Mouse (Mus musculus): Measurements from ENCODE around the gene 2310057M21Rik. TPM values are rescaled to one million over a fixed set of nuclear protein-coding genes. Genes with fewer than 3 reads are reported as not detected.
"Not testable (repeated sequence)": the region's sequence is repeated elsewhere in the genome, so short reads cannot be mapped to it uniquely, and the experiment has no call there.

Gene 2310057M21Rik
- polyA plus RNA-seq (2014; fragmentation: Nextera tagmentation; extraction: Ambion mirVana) = 23.9 and 24.2 TPM in 2 replicates

GRCm38 (mm10) chr7:131362615-131363300 is at the start of gene 2310057M21Rik:
Gene 2310057M21Rik, minus strand, starts transcription at chr7:131362759.
- WGBS = under 1% methylated on average over 55 of the region's 55 CpGs
- Histone ChIP-seq H3K9ac (replicated peaks; ENCODE audit: low read length) (peak within 1 kb of the TSS; percentile 82), H3K36me3 (replicated peaks; ENCODE audit: control insufficient read depth, insufficient read depth, low read depth, low read length) (peaks cover 2% of the 10 kb centered on the region; the same call in 1 of the 2 replicates), H3K4me3 (ENCODE audit: low read depth, low read length) (peak within 1 kb of the TSS; percentile 74), H3K4me1 (ENCODE audit: control insufficient read depth, insufficient read depth, low read length) (no peaks in the 10 kb centered on the region), H3K4me2 (ENCODE audit: low read depth, low read length) (peak within 1 kb of the TSS; percentile 87), H3K27ac (replicated peaks; ENCODE audit: low read depth, low read length) (peak within 1 kb of the TSS; percentile 78), H3K9me3 (replicated peaks; ENCODE audit: control insufficient read depth, low read length) (no peaks in the 10 kb centered on the region), H3K27me3 (ENCODE audit: control insufficient read depth, insufficient read depth, low read length) (no peaks in the 10 kb centered on the region)
- DNase-seq (ENCODE audit: low spot score) (peak; percentile 99), ATAC-seq (replicated peaks; ENCODE audit: insufficient number of reproducible peaks, low FRiP score, low TSS enrichment, low read depth) (peak; percentile 97)

- no peaks in the 10 kb centered on the region for H3K27me3 ChIP-seq (ENCODE audit: control insufficient read depth, insufficient read depth, low read length)
- ATAC-seq (replicated peaks; ENCODE audit: insufficient number of reproducible peaks, low FRiP score, low TSS enrichment, low read depth) = no peak
- 67% methylated on average over 2 of the region's 2 CpGs for WGBS
These were observed 49.3 kb upstream of the 2310057M21Rik start for GRCm38 (mm10) chr7:131411941-131412270.

DNA sequence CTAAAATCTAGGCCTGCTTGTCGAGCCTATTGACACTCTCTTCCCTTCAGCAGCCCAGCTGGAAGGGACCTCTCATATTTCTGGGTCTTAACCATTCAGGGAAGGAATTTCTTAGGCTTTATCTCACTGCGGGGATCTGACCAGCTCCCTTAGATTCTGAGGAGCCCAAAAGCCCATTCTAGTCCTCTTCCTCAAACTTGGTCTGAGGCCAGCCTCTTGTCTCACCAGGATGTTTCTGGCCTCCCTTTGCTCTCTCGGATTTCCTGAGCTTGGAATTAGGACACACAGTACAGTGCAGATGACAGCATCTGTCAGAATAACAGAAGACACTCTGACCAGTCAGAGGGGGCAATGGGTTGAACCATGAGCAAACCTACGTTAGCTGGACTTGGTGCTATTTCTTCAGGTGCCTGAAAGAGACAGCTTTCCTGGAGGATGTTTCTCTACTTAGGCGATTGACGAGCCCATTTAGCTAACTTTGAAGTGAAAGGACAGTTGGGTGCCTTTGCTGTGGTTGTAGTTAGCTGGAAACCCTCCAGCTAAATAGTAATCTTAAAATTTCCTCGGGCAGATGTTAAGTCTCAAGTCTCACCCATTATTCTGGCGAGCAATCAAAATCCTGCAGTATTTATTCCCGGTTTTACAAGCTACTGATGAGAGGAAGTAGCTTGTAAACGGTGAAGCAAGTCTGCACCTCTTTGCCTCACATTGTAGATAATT is 48.8 kb upstream of the 2310057M21Rik start:
- Histone ChIP-seq H3K4me3 (ENCODE audit: low read depth, low read length) (peak overlapping the region; percentile 88), H3K4me1 (ENCODE audit: control insufficient read depth, insufficient read depth, low read length) (no peaks in the 10 kb centered on the region), H3K27me3 (ENCODE audit: control insufficient read depth, insufficient read depth, low read length) (no peaks in the 10 kb centered on the region), H3K4me2 (ENCODE audit: low read depth, low read length) (peak overlapping the region; percentile 51), H3K36me3 (replicated peaks; ENCODE audit: control insufficient read depth, insufficient read depth, low read depth, low read length) (no peaks in the 10 kb centered on the region), H3K9me3 (replicated peaks; ENCODE audit: control insufficient read depth, low read length) (no peaks in the 10 kb centered on the region), H3K9ac (replicated peaks; ENCODE audit: low read length) (peak overlapping the region; percentile 2; the same call in 1 of the 2 replicates), H3K27ac (replicated peaks; ENCODE audit: low read depth, low read length) (no peak overlapping the region)
- DNase-seq (ENCODE audit: low spot score) = no peak
- ATAC-seq (replicated peaks; ENCODE audit: insufficient number of reproducible peaks, low FRiP score, low TSS enrichment, low read depth) = no peak
- 61% methylated on average over 10 of the region's 10 CpGs for WGBS

More at GRCm38 (mm10) chr7:131411941-131412270, 49.3 kb upstream of the 2310057M21Rik start:
- no peaks in the 10 kb centered on the region for H3K4me1 ChIP-seq (ENCODE audit: control insufficient read depth, insufficient read depth, low read length)
- no peaks in the 10 kb centered on the region for H3K9me3 ChIP-seq (replicated peaks; ENCODE audit: control insufficient read depth, low read length)
- H3K9ac ChIP-seq (replicated peaks; ENCODE audit: low read length) = no peak overlapping the region
- no peak overlapping the region for H3K4me2 ChIP-seq (ENCODE audit: low read depth, low read length)
- H3K27ac ChIP-seq (replicated peaks; ENCODE audit: low read depth, low read length) = no peak overlapping the region
- no peak for DNase-seq (ENCODE audit: low spot score)
- no peak overlapping the region for H3K4me3 ChIP-seq (ENCODE audit: low read depth, low read length)
- no peaks in the 10 kb centered on the region for H3K36me3 ChIP-seq (replicated peaks; ENCODE audit: control insufficient read depth, insufficient read depth, low read depth, low read length)

DNA sequence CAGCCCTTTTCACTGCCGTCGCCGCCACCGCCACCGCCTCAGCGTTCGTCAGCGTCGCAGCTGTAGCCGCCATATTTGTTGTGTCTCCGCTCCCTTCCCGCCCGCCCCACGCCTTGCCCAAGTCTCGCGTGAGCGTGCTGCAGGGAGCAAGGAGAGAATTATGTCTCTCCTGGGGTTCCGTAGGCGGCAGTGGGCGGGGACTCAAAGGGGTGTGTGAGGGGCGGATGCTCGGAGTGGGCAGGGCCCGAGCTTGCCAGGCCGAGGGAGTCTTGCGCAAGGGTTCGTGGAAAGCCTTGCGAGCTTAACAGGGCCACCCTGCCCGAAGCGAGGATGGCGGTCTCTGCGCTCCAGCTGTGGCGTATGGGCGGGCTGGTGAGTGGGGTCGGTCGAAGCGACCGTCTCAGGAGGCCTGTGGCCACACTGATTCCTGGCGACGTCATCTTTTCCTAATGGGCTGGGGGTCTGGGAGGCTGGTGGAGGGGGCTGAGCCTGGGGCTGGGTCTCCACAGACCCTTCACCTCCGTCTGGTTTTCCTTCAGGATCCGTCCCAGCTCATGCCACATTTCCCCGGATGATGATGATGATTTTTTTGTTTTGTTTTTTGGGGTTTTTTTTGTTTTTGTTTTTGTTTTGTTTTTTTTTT is 48.0 kb upstream of the 2310057M21Rik start, which contains the start of the genes Ikzf5 and Acadsb:
TSS of gene Ikzf5 (minus strand) at position 106 of the 643 bp plus-strand sequence.
TSS of gene Acadsb (plus strand) at position 186 of the 643 bp plus-strand sequence.
- H3K36me3 ChIP-seq (replicated peaks; ENCODE audit: control insufficient read depth, insufficient read depth, low read depth, low read length) = no peaks in the 10 kb centered on the region
- H3K27me3 ChIP-seq (ENCODE audit: control insufficient read depth, insufficient read depth, low read length) = no peaks in the 10 kb centered on the region
- under 1% methylated on average over 42 of the region's 42 CpGs for WGBS
- H3K9ac ChIP-seq (replicated peaks; ENCODE audit: low read length) = peak within 1 kb of the TSS; percentile 92
- peak within 1 kb of the TSS; percentile 63 for H3K4me2 ChIP-seq (ENCODE audit: low read depth, low read length)
- DNase-seq (ENCODE audit: low spot score) (peak; percentile 97), ATAC-seq (replicated peaks; ENCODE audit: insufficient number of reproducible peaks, low FRiP score, low TSS enrichment, low read depth) (peak; percentile 99)
- H3K4me1 ChIP-seq (ENCODE audit: control insufficient read depth, insufficient read depth, low read length) = no peaks in the 10 kb centered on the region
- H3K27ac ChIP-seq (replicated peaks; ENCODE audit: low read depth, low read length) = peak within 1 kb of the TSS; percentile 52; the same call in 1 of the 2 replicates
- no peaks in the 10 kb centered on the region for H3K9me3 ChIP-seq (replicated peaks; ENCODE audit: control insufficient read depth, low read length)
- peak within 1 kb of the TSS; percentile 88 for H3K4me3 ChIP-seq (ENCODE audit: low read depth, low read length)

- ATAC-seq (replicated peaks; ENCODE audit: insufficient number of reproducible peaks, low FRiP score, low TSS enrichment, low read depth) = peak; percentile 56
- peak; percentile 3 for DNase-seq (ENCODE audit: low spot score)
- Histone ChIP-seq H3K36me3 (replicated peaks; ENCODE audit: control insufficient read depth, insufficient read depth, low read depth, low read length) (no peaks in the 10 kb centered on the region), H3K9ac (replicated peaks; ENCODE audit: low read length) (peak overlapping the region; percentile 92), H3K4me2 (ENCODE audit: low read depth, low read length) (peak overlapping the region; percentile 63), H3K9me3 (replicated peaks; ENCODE audit: control insufficient read depth, low read length) (no peaks in the 10 kb centered on the region), H3K4me3 (ENCODE audit: low read depth, low read length) (peak overlapping the region; percentile 88), H3K27ac (replicated peaks; ENCODE audit: low read depth, low read length) (peak overlapping the region; percentile 52; the same call in 1 of the 2 replicates), H3K4me1 (ENCODE audit: control insufficient read depth, insufficient read depth, low read length) (no peaks in the 10 kb centered on the region), H3K27me3 (ENCODE audit: control insufficient read depth, insufficient read depth, low read length) (no peaks in the 10 kb centered on the region)
- WGBS = 0% methylated on average over 38 of the region's 38 CpGs
These were observed 47.4 kb upstream of the 2310057M21Rik start for GRCm38 (mm10) chr7:131409988-131410385.

GRCm38 (mm10) chr7:131409321-131409987 is 46.9 kb upstream of the 2310057M21Rik start:
- DNase-seq (ENCODE audit: low spot score) (peak; percentile 49), ATAC-seq (replicated peaks; ENCODE audit: insufficient number of reproducible peaks, low FRiP score, low TSS enrichment, low read depth) (no peak)
- WGBS = 5% methylated on average over 16 of the region's 16 CpGs

GRCm38 (mm10) chr7:131391761-131392160 is 29.2 kb upstream of the 2310057M21Rik start:
- H3K4me3 ChIP-seq (ENCODE audit: low read depth, low read length); H3K4me2 ChIP-seq (ENCODE audit: low read depth, low read length); H3K27ac ChIP-seq (replicated peaks; ENCODE audit: low read depth, low read length); H3K4me1 ChIP-seq (ENCODE audit: control insufficient read depth, insufficient read depth, low read length); H3K9me3 ChIP-seq (replicated peaks; ENCODE audit: control insufficient read depth, low read length); H3K9ac ChIP-seq (replicated peaks; ENCODE audit: low read length); H3K36me3 ChIP-seq (replicated peaks; ENCODE audit: control insufficient read depth, insufficient read depth, low read depth, low read length); H3K27me3 ChIP-seq (ENCODE audit: control insufficient read depth, insufficient read depth, low read length); ATAC-seq (replicated peaks; ENCODE audit: insufficient number of reproducible peaks, low FRiP score, low TSS enrichment, low read depth); DNase-seq (ENCODE audit: low spot score): not testable (repeated sequence)
- WGBS = 89% methylated on average over 6 of the region's 7 CpGs

More at GRCm38 (mm10) chr7:131409321-131409987, 46.9 kb upstream of the 2310057M21Rik start:
- H3K9me3 ChIP-seq (replicated peaks; ENCODE audit: control insufficient read depth, low read length) = no peaks in the 10 kb centered on the region
- H3K9ac ChIP-seq (replicated peaks; ENCODE audit: low read length) = peak overlapping the region; percentile 92
- H3K27me3 ChIP-seq (ENCODE audit: control insufficient read depth, insufficient read depth, low read length) = no peaks in the 10 kb centered on the region
- H3K4me2 ChIP-seq (ENCODE audit: low read depth, low read length) = peak overlapping the region; percentile 63
- no peaks in the 10 kb centered on the region for H3K4me1 ChIP-seq (ENCODE audit: control insufficient read depth, insufficient read depth, low read length)
- no peak overlapping the region for H3K27ac ChIP-seq (replicated peaks; ENCODE audit: low read depth, low read length)
- H3K4me3 ChIP-seq (ENCODE audit: low read depth, low read length) = peak overlapping the region; percentile 88
- H3K36me3 ChIP-seq (replicated peaks; ENCODE audit: control insufficient read depth, insufficient read depth, low read depth, low read length) = no peaks in the 10 kb centered on the region

Data from embryonic facial prominence, embryonic 11.5 days (tissue).